Mouse (Mus musculus) cerebellum, postnatal 36 days (tissue): ENCODE data around the gene Ccdc30.

Experiments used
- DNase-seq, 2 experiments: peaks; one replicate each; pipeline ENCODE4 v3.0.0; 2021 to 2022; ENCODE audit warnings: mixed read lengths in 2 of 2

Ccdc30 gene

GRCm38 (mm10) chr4:119412791-119413190 lies 2.5 kb downstream of the Ccdc30 start:
- no peak for DNase-seq

DNA sequence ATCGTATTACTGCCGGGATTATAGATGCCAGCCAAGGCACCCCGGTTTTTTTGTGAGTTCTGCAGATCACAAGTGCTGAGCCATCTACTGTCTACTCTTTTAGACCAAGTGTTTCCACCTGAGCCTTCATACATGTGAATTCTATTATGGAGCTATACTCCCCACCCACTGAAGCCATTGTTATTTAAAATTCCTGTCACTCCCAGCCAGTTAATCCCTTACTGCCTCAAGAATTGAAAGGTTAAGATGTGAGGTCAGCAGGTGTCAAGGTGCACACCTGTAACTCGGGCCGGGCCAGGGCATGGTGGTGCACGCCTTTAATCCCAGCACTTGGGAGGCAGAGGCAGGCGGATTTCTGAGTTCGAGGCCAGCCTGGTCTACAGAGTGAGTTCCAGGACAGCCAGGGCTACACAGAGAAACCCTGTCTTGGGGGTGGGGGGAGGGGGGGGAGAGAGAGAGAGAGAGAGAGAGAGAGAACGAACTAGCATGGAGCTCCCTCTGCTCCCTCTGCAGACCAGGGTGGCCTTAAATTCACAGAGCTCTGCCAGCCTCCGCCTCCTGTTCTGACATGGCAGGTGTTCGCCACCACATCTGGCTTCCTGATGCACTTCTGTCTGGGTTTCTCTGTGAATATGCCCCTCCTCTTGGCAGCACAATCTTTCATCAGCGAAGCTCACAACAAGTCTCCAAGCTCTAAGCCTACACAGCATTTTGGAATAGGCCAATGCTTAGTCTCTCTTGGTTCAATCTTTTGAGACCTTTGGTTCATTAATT lies 3.3 kb downstream of the Ccdc30 start:
- no peak for DNase-seq

- no peak for DNase-seq
Observed at GRCm38 (mm10) chr4:119403431-119403830, 11.9 kb downstream of the Ccdc30 start.

GRCm38 (mm10) chr4:119400896-119401295 lies 14.4 kb downstream of the Ccdc30 start:
- no peak for DNase-seq

- DNase-seq = peak; percentile 65 to 73
Observed at GRCm38 (mm10) chr4:119398751-119399150, 16.6 kb downstream of the Ccdc30 start.

GRCm38 (mm10) chr4:119390369-119390768 lies 25.0 kb downstream of the Ccdc30 start:
- DNase-seq = no peak

DNA sequence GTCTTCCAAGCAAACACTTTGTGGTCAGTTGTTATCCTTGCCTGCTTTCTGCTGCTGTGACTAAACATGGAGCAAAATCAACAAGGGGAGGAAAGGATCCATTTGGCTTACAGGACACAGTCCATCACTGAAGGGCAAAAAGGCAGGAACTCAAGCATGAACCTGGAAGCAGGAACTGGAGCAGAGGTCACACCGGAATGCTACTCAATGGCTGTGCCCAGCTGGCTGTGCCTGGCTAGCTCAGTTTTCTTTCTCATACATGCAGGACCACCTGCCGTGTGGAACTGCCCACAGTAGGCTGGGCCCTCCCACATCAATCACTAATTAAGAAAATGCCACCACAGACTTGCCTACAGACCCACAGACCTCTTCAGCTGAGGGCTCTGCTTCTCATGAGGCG lies 26.1 kb downstream of the Ccdc30 start:
- no peak for DNase-seq

- DNase-seq = no peak
Observed at GRCm38 (mm10) chr4:119381471-119382190, 33.7 kb downstream of the Ccdc30 start.

DNA sequence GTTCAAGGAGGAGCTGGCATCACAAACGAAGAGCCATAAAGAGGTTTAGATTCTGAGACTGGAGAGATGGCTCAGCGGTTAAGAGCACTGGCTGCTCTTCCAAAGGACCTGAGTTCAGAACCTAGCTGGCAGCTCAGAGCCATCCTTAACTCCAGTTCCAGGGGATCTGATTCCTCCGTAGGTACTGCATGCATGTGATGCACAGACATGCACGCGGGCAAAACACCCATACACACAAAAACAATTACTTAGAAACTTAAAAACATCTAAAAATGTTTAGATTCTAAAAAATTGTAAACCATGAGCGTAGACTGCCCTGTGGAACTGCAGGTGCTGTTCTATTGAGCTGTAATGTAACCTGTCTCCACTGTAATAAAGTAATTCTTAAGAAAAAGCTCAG lies 45.9 kb downstream of the Ccdc30 start:
- no peak for DNase-seq

DNA sequence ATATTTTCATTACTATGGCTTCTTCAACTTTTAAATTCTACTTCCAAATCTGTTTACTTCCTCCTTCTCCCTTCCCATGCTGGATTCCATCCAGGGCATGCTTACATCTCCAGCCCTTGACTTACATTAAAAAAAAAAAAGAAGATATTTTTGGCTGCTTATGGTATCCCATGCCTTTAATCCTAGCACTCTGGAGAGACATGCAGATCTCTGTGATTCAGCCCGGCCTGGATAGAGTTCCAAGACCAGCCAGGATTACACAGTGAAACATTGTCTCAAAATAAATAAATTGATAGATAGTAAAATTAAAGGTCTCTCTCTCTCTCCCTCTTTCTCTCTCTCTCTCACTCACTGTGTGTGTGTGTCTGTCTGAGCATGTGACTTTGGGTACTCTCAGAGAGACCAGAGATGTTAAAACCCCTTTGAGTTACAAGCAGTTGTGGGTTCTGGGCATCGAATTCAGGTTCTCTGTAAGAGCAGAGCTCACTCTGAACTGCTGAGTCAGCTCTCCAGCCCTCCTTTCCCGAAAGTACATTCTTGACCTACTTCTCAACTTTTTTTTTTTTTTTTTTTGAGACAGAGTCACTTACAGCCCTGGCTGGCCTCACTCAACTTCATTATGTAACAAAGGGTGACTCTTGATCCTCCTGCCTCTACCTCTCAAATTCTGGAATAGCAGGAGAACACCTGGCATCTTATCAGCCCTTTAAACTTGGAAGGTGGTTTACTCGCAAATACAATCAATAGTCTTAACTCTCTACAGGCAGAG lies 48.4 kb downstream of the Ccdc30 start:
- DNase-seq = no peak

- no peak for DNase-seq
Observed at GRCm38 (mm10) chr4:119362231-119362630, 53.1 kb downstream of the Ccdc30 start.

DNA sequence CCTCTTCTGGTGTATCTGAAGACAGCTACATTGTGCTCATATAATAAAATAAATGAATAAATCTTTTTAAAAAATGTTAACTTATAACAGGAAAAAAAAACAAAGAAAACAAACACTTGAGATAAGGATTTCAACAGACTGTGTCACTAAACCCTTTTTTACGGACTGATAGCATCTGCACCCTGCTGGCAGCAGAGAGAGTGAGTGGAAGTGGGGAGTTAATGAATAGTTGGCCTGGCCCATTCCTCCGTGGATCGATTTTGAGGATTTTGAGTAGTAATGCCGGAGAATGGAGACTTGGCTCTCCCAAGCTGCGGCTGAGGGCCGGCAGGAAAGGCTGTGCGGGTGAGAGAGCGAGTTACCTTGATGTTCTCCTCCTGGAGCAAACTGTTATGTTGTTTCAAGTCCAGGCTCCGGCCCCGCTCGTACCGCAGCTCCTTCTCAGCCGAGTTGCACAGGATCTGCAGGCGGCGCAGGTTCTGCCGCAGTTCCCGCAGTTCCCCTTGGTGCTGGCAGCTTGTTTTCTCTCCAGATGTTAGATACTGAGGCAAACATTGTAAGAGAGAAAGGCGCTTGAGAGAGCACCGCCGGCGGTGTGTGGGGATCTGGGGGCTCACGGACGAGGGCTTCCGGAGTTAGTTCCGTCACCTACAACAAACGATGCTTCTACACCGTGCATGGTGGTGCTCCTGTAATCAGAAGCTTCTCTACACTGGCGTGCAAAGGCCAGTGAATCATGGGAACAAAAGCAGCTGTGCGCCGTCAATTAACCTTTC lies 55.9 kb downstream of the Ccdc30 start:
- DNase-seq = no peak

DNA sequence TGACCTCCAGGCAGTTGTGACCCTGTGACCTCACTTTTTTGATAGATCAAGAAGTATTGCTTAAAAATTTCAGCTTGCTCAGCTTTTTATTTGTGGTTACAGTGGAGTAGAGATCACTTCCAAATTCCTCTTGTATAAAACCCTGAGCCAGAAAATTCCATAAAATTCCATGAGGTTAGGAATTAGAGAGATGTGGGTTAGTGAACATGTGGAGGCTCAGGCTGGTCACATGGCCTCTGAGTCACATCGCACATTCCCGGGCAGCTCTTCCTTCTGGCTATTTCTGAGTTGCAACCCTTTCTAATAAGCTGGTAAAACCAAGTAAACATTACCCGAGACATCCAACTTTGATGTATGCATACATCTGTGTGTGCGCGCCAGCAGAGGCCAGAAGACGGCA lies 69.8 kb downstream of the Ccdc30 start:
- DNase-seq = no peak

GRCm38 (mm10) chr4:119338861-119339361 lies 76.4 kb downstream of the Ccdc30 start:
- peak; percentile 30 to 49 for DNase-seq

DNA sequence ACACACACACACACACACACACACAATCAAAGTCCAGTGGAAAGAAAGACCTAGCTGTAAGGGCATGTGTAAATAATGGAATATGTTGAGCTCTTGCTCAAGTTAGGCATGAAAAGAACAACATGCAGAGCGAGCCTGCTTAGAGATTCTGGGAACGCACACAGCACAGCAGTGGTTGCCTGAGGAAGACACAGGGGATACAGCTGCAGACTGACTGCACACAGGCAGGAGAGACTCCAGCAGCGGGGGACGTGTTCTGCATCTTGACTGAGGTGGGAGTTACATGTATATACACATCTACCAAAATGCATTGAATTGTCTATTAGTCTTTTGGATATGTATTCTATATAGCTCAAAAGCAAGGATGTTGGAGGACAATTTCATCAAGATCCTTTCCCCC lies 76.9 kb downstream of the Ccdc30 start:
- DNase-seq = no peak

DNA sequence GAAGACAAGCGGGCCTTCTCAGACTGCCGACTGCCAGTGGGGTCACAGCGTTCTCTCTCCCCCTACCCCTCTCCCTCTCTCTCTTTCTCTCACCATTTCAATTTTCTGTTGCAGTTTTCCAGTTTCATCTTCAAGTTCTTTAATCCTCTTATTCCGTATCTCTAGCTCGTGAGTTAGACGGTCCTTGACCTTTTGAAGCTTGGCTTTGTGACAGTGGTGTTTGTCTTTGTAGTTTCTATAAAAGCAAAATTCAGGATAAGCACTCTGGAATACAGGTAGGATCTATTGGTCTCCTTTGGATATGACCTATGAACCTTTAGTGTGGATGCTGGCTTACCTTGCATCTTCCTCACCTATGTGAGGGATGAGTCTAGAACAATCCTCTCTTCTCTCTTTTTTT lies 81.8 kb downstream of the Ccdc30 start:
- DNase-seq = no peak

DNA sequence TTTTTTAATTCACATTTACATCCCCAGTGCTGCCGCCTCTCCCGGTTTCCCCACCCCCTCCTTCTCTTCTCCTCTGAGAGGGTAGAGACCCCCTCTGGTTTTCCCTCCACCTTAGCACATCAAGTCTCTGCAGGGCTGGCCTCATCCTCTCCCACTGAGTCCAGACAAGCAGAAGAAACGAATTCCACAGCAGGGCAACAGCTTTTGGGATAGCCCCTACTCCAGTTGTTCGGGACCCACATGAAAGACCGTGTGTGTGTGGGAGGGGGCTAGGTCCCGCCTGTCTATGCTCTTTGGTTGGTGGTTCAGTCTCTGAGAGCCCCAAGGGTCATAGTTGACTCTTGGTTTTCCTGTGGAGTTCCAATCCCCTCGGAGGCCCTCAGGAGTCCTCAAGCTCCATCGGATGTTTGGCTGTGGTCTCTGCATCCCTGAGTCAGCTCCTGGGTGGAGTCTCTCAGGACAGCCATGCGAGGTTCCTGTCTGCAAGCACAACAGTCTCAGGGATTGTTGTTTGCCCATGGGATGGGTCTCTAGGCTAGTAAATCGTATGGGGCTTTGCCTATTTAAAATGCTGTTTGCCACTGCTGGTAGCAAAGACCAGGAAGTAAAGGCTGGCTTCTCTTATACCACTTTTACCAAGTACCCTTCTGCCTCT lies 94.3 kb downstream of the Ccdc30 start:
- peak in 1 of 2 experiments; percentile 12 for DNase-seq

GRCm38 (mm10) chr4:119320131-119320830 lies 95.0 kb downstream of the Ccdc30 start, which contains the start of gene Ppih:
Ppih (minus strand) TSS chr4:119320546.
- peak; percentile 97 for DNase-seq

DNA sequence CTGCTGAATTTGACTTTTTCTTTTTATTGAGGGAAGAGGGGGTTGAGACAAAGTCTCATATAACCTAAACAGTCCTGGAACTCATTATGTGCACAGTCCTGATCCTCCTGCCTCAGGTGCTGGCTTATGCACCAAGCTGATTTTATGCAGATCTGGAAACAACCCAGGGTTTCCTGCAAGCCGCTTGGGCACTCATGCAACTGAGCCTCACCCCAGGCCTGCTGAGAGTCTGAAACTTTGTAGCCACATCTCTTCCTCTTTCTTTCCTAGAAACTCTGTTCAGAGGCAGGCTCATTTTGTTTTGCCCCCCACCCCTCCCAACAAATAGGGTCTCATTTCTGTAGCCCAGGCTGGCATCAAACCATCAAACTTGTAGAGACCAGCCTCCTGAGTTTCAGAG lies 101.6 kb downstream of the Ccdc30 start:
- no peak for DNase-seq

- DNase-seq = no peak
Observed at GRCm38 (mm10) chr4:119305418-119305817, 109.9 kb downstream of the Ccdc30 start.

DNA sequence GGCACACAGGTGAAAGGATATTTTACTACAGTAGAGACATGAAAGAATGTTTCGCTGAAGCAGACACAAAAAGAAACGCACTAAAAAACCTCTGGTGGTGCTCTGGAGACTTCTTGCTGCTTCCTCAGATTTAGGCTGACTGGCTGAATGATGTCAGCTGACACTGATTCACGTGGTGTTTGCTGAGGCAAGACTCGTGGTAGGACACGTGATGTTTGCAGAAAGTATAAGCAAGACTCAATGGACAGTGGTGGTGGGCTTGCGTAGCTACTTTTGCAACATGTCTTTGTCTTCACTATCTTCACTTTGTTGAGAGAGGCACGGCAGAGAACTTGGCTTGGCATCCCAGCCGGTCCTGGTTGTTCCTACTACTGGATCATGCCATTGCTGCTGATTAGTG lies 112.0 kb downstream of the Ccdc30 start:
- no peak for DNase-seq
